Mouse (Mus musculus) hindbrain, embryonic 11.5 days (tissue): ENCODE results near the gene Slc11a2. TPM values are rescaled to one million over a fixed set of nuclear protein-coding genes. Genes with fewer than 3 reads are reported as not detected.
"Not testable (repeated sequence)": the region's sequence is repeated elsewhere in the genome, so short reads cannot be mapped to it uniquely, and the experiment has no call there.

Source experiments
- ATAC-seq: fragments of 200-750 bp; cut with Nextera tagmentation; 2 replicates; pipeline ENCODE4 v1.8.0; 2017; ENCODE audit warnings: mild to moderate bottlenecking, moderate TSS enrichment, moderate library complexity; ENCODE audit not compliant: low FRiP score
- DNase-seq: peaks from one replicate; pipeline ENCODE4 v3.0.0-alpha.2; 2015; ENCODE audit warnings: low spot score
- H3K27ac ChIP-seq: fragments of 300-500 bp; sonication (generic); 2 replicates; pipeline ENCODE4 v1.5.1; 2014; ENCODE audit warnings: mild to moderate bottlenecking, low read depth, low read length
- H3K27me3 ChIP-seq: fragments of 300-500 bp; sonication (generic); 2 replicates; pipeline ENCODE4 v1.6.1; 2014; ENCODE audit warnings: mild to moderate bottlenecking, low read length, moderate library complexity, mixed read lengths; ENCODE audit not compliant: control insufficient read depth, insufficient read depth
- H3K36me3 ChIP-seq: fragments of 300-500 bp; sonication (generic); 2 replicates; pipeline ENCODE4 v1.6.1; 2014; ENCODE audit warnings: mild to moderate bottlenecking, low read length, moderate library complexity, mixed read lengths; ENCODE audit not compliant: control insufficient read depth, insufficient read depth
- H3K4me1 ChIP-seq: fragments of 300-500 bp; sonication (generic); replicated peaks from 2 replicates; pipeline ENCODE4 v1.6.1; 2014; ENCODE audit warnings: low read length, mixed read lengths; ENCODE audit not compliant: control insufficient read depth, insufficient read depth
- H3K4me2 ChIP-seq: fragments of 300-500 bp; sonication (generic); replicated peaks from 2 replicates; pipeline ENCODE4 v1.6.1; 2014; ENCODE audit warnings: mild to moderate bottlenecking, low read depth, low read length
- H3K4me3 ChIP-seq: fragments of 300-500 bp; sonication (generic); 2 replicates; pipeline ENCODE4 v1.5.1; 2014; ENCODE audit warnings: low read depth, low read length
- H3K9ac ChIP-seq: fragments of 300-500 bp; sonication (generic); 2 replicates; pipeline ENCODE4 v1.6.1; 2014; ENCODE audit warnings: low read depth, low read length
- H3K9me3 ChIP-seq: fragments of 300-500 bp; sonication (generic); 2 replicates; pipeline ENCODE4 v1.6.1; 2016; ENCODE audit warnings: low read length; ENCODE audit not compliant: control insufficient read depth
- WGBS: fragments of 180-500 bp; shearing (Covaris S2); extraction: QIAGEN DNeasy Blood & Tissue Kit; methylation state at CpG from one replicate; pipeline ENCODE4 v1.1.7; 2014; 5-methylcytosine and 5-hydroxymethylcytosine counted together
- polyA plus RNA-seq: library from polyadenylated mRNA; unstranded; fragments of >200 nt; fragmentation: Nextera tagmentation; extraction: Ambion mirVana; gene quantifications from 2 replicates; pipeline ENCODE4 v1.2.1, GENCODE M21; 2014

The Slc11a2 gene
- polyA plus RNA-seq, 1 experiment from 2014 or later: 19.1 TPM

- H3K9ac ChIP-seq: no peak overlapping the region
- H3K4me3 ChIP-seq: no peak overlapping the region
- no peak overlapping the region for H3K4me2 ChIP-seq
- no peaks in the 10 kb centered on the region for H3K27me3 ChIP-seq
- no peaks in the 10 kb centered on the region for H3K36me3 ChIP-seq
- DNase-seq (no peak), ATAC-seq (no peak)
- 89% methylated on average over 5 of the region's 5 CpGs for WGBS
- H3K27ac ChIP-seq: no peak overlapping the region
- no peaks in the 10 kb centered on the region for H3K4me1 ChIP-seq
- no peaks in the 10 kb centered on the region for H3K9me3 ChIP-seq
These were observed 69.0 kb downstream of the Slc11a2 start for GRCm38 (mm10) chr15:100355876-100356275.

- H3K9me3 ChIP-seq, H3K27ac ChIP-seq, H3K4me1 ChIP-seq, H3K4me3 ChIP-seq, DNase-seq, H3K36me3 ChIP-seq, ATAC-seq, H3K4me2 ChIP-seq, H3K27me3 ChIP-seq, H3K9ac ChIP-seq: not testable (repeated sequence)
- 88% methylated on average over 11 of the region's 22 CpGs for WGBS
These were observed 71.5 kb downstream of the Slc11a2 start for GRCm38 (mm10) chr15:100353399-100353798.

GRCm38 (mm10) chr15:100352711-100353250, 72.1 kb downstream of the Slc11a2 start, which contains the start of the genes Methig1 and Mettl7a2:
Gene Methig1, plus strand, starts transcription at chr15:100353149.
Gene Mettl7a2, plus strand, starts transcription at chr15:100353200.
- 83% methylated on average over 10 of the region's 10 CpGs for WGBS
- H3K27me3 ChIP-seq: no peaks in the 10 kb centered on the region
- DNase-seq (no peak), ATAC-seq (no peak)
- H3K4me3 ChIP-seq: no peak within 1 kb of the TSS
- H3K36me3 ChIP-seq: no peaks in the 10 kb centered on the region
- no peak within 1 kb of the TSS for H3K27ac ChIP-seq
- no peaks in the 10 kb centered on the region for H3K9me3 ChIP-seq
- no peaks in the 10 kb centered on the region for H3K4me1 ChIP-seq
- no peak within 1 kb of the TSS for H3K4me2 ChIP-seq
- H3K9ac ChIP-seq: no peak within 1 kb of the TSS

GRCm38 (mm10) chr15:100351501-100352060, 73.3 kb downstream of the Slc11a2 start:
- H3K27me3 ChIP-seq: no peaks in the 10 kb centered on the region
- no peak overlapping the region for H3K4me3 ChIP-seq
- no peaks in the 10 kb centered on the region for H3K9me3 ChIP-seq
- H3K4me2 ChIP-seq: no peak overlapping the region
- no peak for ATAC-seq
- H3K36me3 ChIP-seq: no peaks in the 10 kb centered on the region
- 71% methylated on average over 6 of the region's 6 CpGs for WGBS
- no peak for DNase-seq
- no peak overlapping the region for H3K9ac ChIP-seq
- no peaks in the 10 kb centered on the region for H3K4me1 ChIP-seq
- H3K27ac ChIP-seq: no peak overlapping the region

GRCm38 (mm10) chr15:100349496-100349895, 75.4 kb downstream of the Slc11a2 start:
- Histone ChIP-seq H3K9ac (no peak overlapping the region), H3K4me2 (no peak overlapping the region), H3K9me3 (no peaks in the 10 kb centered on the region), H3K36me3 (no peaks in the 10 kb centered on the region), H3K4me3 (no peak overlapping the region), H3K27me3 (no peaks in the 10 kb centered on the region), H3K4me1 (no peaks in the 10 kb centered on the region), H3K27ac (no peak overlapping the region)
- DNase-seq (no peak), ATAC-seq (no peak)
- 62% methylated on average over 2 of the region's 2 CpGs for WGBS

- no peak for ATAC-seq
- 70% methylated on average over 14 of the region's 14 CpGs for WGBS
- no peak overlapping the region for H3K9ac ChIP-seq
These were observed 78.1 kb downstream of the Slc11a2 start for GRCm38 (mm10) chr15:100346761-100347160.

GRCm38 (mm10) chr15:100345484-100345883, 79.4 kb downstream of the Slc11a2 start:
- no peak overlapping the region for H3K4me3 ChIP-seq
- no peak overlapping the region for H3K27ac ChIP-seq
- no peak for DNase-seq

More at GRCm38 (mm10) chr15:100346761-100347160, 78.1 kb downstream of the Slc11a2 start:
- Histone ChIP-seq H3K27me3 (no peaks in the 10 kb centered on the region), H3K4me1 (no peaks in the 10 kb centered on the region), H3K9me3 (no peaks in the 10 kb centered on the region), H3K4me3 (no peak overlapping the region), H3K36me3 (no peaks in the 10 kb centered on the region), H3K4me2 (no peak overlapping the region), H3K27ac (no peak overlapping the region; the same call in 1 of the 2 replicates)
- DNase-seq: no peak

GRCm38 (mm10) chr15:100341314-100341980, 83.4 kb downstream of the Slc11a2 start:
- not testable (repeated sequence) for H3K9me3 ChIP-seq, H3K36me3 ChIP-seq, H3K27ac ChIP-seq, ATAC-seq, H3K9ac ChIP-seq, H3K27me3 ChIP-seq, H3K4me1 ChIP-seq, DNase-seq, H3K4me3 ChIP-seq, H3K4me2 ChIP-seq
- 75% methylated on average over 4 of the region's 5 CpGs for WGBS

More at GRCm38 (mm10) chr15:100345484-100345883, 79.4 kb downstream of the Slc11a2 start:
- Histone ChIP-seq H3K9ac (no peak overlapping the region), H3K4me2 (no peak overlapping the region), H3K4me1 (no peaks in the 10 kb centered on the region), H3K27me3 (no peaks in the 10 kb centered on the region), H3K9me3 (no peaks in the 10 kb centered on the region), H3K36me3 (no peaks in the 10 kb centered on the region)
- no peak for ATAC-seq
